Mouse (Mus musculus): ENCODE data around the gene Lexm.

Lexm gene

GRCm38 (mm10) chr4:106582428-106583153, 34.5 kb downstream of the Lexm start:
- DNase-seq (ENCODE audit: low spot score in 2 of 2), result no peak

- DNase-seq (ENCODE audit: low spot score in 2 of 2), result peak; percentile 41 to 48
Observed at GRCm38 (mm10) chr4:106581865-106582204, 35.2 kb downstream of the Lexm start.

GRCm38 (mm10) chr4:106581176-106581864, 35.7 kb downstream of the Lexm start:
- DNase-seq (ENCODE audit: low spot score in 2 of 2), result peak in 1 of 2 experiments; percentile 53

GRCm38 (mm10) chr4:106577511-106577910, 39.5 kb downstream of the Lexm start:
- DNase-seq (ENCODE audit: low spot score in 2 of 2), result no peak

- no peak for DNase-seq (ENCODE audit: low spot score in 2 of 2)
Observed at GRCm38 (mm10) chr4:106575022-106575421, 42.0 kb downstream of the Lexm start.

- no peak for DNase-seq (ENCODE audit: low spot score in 2 of 2)
Observed at GRCm38 (mm10) chr4:106571081-106571724, 45.8 kb downstream of the Lexm start.

- no peak for DNase-seq (ENCODE audit: low spot score in 2 of 2)
Observed at GRCm38 (mm10) chr4:106569680-106570079, 47.4 kb downstream of the Lexm start.

GRCm38 (mm10) chr4:106564161-106564560, 52.9 kb downstream of the Lexm start:
- DNase-seq (ENCODE audit: low spot score in 2 of 2), result no peak

- DNase-seq (ENCODE audit: low spot score in 2 of 2), result no peak
Observed at GRCm38 (mm10) chr4:106562837-106563790, 53.9 kb downstream of the Lexm start.

- no peak for DNase-seq (ENCODE audit: low spot score in 2 of 2)
Observed at GRCm38 (mm10) chr4:106562006-106562405, 55.0 kb downstream of the Lexm start.

- peak; percentile 94 to 97 for DNase-seq (ENCODE audit: low spot score in 2 of 2)
Observed at GRCm38 (mm10) chr4:106560846-106561781, 55.9 kb downstream of the Lexm start, which contains the start of gene Dhcr24. Dhcr24 (plus strand) TSS chr4:106561038.

- no peak for DNase-seq (ENCODE audit: low spot score in 2 of 2)
Observed at GRCm38 (mm10) chr4:106560213-106560845, 56.7 kb downstream of the Lexm start.

- no peak for DNase-seq (ENCODE audit: low spot score in 2 of 2)
Observed at GRCm38 (mm10) chr4:106559343-106560212, 57.5 kb downstream of the Lexm start.

- DNase-seq (ENCODE audit: low spot score in 2 of 2), result no peak
Observed at GRCm38 (mm10) chr4:106557978-106558377, 59.1 kb downstream of the Lexm start.

- DNase-seq (ENCODE audit: low spot score in 2 of 2), result no peak
Observed at GRCm38 (mm10) chr4:106557262-106557661, 59.8 kb downstream of the Lexm start.

- DNase-seq (ENCODE audit: low spot score in 2 of 2), result no peak
Observed at GRCm38 (mm10) chr4:106550516-106551166, 66.4 kb downstream of the Lexm start.

GRCm38 (mm10) chr4:106548113-106548512, 68.9 kb downstream of the Lexm start:
- no peak for DNase-seq (ENCODE audit: low spot score in 2 of 2)

- no peak for DNase-seq (ENCODE audit: low spot score in 2 of 2)
Observed at GRCm38 (mm10) chr4:106546896-106547295, 70.1 kb downstream of the Lexm start.

All from frontal cortex, postnatal 36 days (tissue).